Mouse (Mus musculus) E14TG2a.4 (cell line): ENCODE results near the gene Spr.

ENCODE experiments used
- CTCF ChIP-seq: conservative IDR thresholded peaks from 2 replicates; pipeline ENCODE4 v1.5.1; 2014; ENCODE audit warnings: low read length
- NANOG ChIP-seq: IDR thresholded peaks from 2 replicates; pipeline ENCODE4 v1.6.1; 2014; ENCODE audit warnings: borderline replicate concordance, low read length, mixed read lengths
- POU5F1 ChIP-seq: IDR thresholded peaks from 2 replicates; pipeline ENCODE4 v1.6.1; 2014; ENCODE audit warnings: low read length, borderline replicate concordance

- TF ChIP-seq CTCF (no peak), POU5F1 (no peak), NANOG (no peak)
Observed at GRCm38 (mm10) chr6:85183951-85184350, 46.4 kb upstream of the Spr start.
